Mouse (Mus musculus): ENCODE data around the gene Olfm2. TPM values are rescaled to one million over a fixed set of nuclear protein-coding genes. Genes with fewer than 3 reads are reported as not detected.

Olfm2 gene
- total RNA-seq, 2 experiments from 2014 or later = not detected

DNA sequence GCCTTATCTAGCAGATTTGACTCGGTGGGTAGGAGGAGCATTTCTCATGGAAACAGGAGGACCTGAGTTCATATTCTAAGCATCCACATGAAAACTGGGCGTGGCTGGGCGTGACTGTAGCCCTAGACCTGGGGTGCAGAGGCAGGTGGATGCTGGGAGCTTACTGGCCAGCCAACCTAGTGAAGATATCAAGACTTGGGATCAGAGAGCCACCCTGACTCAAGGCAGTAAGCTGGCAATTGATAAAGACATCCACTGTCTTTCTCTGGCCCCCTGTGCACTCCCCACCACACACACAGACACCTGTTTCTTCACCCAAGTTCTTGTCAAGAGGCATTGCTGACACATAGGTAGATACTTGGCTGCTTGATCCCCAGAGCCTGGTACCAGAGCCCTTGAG lies 2.4 kb upstream of the Olfm2 start:
- no peak for ATAC-seq (replicated peaks; ENCODE audit: low FRiP score, poor library complexity, severe bottlenecking)

DNA sequence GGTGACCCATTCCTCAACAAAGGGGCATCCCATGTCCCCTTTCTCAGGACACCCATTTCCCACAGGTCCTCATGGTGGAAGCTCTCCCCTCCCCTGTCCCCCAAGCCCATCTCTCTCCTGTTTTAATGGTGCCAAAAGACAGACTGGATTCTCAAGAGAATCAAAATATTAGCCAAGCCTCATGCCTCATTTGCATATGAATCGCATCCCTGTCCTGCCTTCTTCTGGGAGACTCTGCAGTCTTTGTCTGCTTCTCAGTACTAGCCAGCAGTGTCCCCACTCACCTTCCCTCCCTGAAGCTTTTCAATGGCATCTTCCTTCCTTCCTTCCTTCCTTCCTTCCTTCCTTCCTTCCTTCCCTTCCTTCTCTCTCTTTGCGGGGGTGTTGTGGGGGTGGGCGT lies 1.5 kb upstream of the Olfm2 start:
- no peak for ATAC-seq (replicated peaks; ENCODE audit: low FRiP score, poor library complexity, severe bottlenecking)

DNA sequence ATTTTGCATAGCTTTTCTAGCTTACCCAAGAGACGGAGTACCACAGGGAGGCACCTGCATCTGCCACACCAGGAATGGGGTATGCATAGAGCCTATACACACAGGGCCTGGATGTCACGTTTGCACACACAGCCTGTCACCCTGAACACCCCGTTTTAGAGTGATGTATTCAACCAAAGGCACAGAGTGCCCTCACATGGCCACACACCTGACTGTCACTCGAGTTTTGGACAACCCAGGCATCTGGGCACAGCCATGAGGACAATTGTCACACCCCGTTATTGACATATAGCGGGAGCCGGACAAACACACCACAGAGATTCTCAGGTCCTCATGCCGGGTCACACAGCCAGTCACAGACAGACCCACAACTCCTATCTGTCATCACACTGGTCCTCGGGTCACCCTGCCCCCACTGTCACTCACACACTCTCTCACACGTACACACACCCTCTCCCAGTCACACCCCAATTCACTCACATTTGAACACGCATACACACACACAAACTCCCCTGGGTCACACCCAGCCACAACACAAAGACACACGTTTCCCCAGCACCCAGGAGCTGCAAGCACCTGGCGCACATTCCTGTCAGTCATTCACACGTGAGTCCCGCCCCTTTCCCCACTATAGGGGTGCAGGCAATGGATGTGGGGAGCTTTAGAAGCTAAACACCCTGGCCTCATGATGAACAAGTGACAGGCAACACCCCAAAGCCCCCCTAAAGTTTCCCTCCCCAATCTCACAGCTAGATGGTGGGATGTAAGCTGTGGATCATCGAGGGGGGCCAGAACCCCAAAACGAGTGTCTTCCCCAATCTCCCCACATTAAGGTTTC lies 801 bp downstream of the Olfm2 start:
- ATAC-seq (replicated peaks; ENCODE audit: low FRiP score, poor library complexity, severe bottlenecking) = no peak

DNA sequence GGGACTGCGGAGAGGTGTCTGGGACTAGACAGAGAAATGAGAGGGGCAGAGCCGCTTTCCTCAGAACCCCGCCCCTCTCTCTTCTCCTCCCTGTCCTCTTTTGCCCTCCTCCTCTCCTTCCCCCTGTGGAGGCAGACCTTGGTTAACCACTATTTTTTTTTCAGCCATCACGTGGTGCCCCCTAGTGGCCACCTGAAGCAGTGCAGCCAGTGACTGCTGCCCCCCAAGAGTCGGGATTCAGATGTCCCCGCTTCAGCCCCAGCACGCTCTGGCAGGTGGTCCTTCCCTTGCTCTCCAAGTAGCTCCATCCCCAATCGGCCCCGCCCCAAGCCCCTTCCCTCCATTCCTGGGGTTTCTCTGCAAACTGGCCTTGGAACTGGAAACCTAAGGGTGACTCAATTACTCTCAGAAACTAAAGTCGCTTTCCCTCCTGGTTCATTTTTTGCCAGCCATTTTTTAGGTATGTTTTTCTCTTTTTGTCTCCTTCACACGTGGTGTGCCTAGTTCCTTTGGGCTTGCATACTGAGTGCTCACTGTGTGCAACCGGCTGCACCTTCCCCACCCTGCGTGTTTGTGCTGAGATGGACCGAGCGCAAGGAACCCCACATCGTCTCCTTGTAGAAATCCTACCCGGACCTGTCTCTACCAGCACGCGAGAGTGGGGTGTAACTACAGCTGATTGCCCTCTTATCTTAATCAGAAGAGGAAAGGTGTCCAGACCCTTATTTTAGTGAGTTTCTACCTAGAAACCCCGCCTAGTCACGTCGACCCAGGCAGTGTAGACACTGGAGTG lies 2.0 kb downstream of the Olfm2 start:
- 0 out of 2 replicates have a peak, but pooled peaks have one; percentile 27 for ATAC-seq (replicated peaks; ENCODE audit: low FRiP score, poor library complexity, severe bottlenecking)

DNA sequence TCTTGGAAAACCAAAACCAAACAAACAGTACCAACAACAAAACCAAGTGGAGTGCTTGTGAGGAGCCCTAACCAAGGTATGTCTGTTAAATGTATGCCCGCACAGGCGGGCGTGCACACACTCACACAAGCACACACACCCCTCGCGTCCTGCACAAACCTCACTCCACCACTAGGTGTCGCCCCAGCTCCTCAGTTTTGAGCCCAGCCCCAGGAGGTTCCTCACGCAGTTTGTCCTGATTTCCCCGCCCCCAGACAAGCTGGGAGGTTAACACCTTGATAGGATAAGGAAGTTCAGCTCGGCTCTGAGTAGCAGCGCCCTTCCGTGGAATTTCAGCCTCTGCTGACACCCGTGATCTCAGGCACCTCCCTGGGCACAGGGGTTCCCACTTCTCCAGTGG lies 5.7 kb downstream of the Olfm2 start:
- ATAC-seq (replicated peaks; ENCODE audit: low FRiP score, poor library complexity, severe bottlenecking) = peak; percentile 76

DNA sequence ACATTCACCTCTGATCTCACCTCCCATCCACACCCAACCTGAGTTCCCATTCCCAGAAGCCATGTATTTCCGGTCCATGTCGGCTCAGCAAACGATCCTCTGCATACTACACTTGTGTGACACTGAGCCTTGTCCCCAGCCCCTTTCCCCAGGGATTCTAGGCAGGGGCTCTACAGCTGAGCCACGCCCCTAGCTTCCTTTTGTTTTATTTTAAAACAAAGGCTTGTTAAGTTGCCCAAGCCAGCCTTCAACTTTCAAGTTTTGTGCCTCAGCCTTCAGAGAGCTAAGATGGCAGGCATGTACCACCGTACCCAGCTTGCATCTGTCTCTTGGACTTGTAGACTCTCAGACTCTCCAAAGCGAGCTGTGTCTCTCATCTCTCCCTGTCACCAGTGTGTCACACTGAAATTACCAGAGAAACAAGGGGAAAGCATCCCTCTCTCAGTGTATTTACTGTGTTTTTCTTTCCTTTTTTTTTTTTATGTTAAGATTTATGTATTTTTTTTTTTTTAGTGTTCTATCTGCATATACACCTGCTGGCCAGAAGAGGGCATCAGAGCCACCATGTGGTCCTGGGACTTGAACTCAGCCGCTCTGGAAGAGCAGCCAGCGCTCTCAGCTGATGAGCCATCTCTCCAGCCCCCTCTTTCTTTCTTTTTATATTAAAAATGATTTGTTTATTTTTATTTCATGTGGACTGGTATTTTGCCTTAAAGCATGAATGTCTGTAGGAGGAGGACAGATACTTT lies 7.7 kb downstream of the Olfm2 start:
- no peak for ATAC-seq (replicated peaks; ENCODE audit: low FRiP score, poor library complexity, severe bottlenecking)

DNA sequence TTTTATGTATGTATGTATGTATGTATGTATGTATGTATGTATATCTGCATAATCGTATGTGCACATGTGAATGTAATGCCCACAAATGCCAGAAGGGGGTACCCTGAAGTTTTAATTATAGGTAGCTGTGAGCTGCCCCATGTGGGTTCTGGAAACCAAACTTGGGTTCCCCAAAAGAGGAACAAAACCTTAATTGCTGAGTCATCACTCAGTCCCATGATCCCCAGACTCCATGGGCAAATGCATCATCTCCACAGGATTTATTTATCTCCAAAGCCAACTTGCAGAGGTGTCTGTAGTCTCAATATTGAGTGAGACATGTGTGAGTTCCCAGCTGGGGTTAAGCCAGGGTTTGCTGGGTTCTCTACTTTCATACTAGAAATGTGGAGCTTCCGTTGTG lies 8.9 kb downstream of the Olfm2 start:
- ATAC-seq (replicated peaks; ENCODE audit: low FRiP score, poor library complexity, severe bottlenecking) = no peak

DNA sequence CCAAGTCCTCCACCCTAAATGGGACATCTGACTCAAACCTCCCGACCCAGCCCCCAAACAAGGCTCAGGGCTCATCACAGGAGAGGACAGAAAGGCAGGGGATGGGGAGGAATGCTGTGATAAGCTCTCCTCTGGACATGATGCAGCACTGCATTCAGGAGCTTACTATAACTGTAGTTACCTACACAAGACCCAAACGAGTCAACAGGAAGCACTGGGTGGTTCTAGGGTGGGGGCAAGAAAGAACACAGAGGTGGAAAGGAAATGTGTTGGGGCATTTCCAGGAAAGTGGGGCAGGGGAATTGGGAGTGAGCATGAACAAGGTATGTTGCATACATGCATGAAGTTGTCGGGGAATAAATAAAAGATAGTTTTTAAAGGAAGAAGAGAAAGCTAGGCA lies 11.5 kb downstream of the Olfm2 start:
- ATAC-seq (replicated peaks; ENCODE audit: low FRiP score, poor library complexity, severe bottlenecking) = no peak

DNA sequence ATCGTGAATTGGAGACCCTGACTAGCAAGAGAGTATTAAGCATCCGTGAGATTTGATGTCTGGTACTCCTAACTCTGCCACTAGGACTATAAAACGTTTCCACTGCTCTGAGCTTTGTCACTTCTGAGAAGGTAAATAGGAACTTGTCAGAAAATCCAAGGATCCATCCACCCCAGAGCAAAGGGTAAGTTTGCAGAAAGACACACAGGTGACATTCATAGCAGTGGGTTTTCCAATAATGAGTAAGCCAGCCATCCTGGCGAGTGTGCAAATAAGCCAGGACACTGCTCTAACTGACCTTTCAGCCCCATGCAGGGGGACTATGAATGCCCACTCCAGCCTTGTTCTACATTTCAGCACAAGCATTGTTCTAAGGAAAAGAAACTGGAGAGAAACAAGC lies 14.4 kb downstream of the Olfm2 start:
- ATAC-seq (replicated peaks; ENCODE audit: low FRiP score, poor library complexity, severe bottlenecking) = no peak

DNA sequence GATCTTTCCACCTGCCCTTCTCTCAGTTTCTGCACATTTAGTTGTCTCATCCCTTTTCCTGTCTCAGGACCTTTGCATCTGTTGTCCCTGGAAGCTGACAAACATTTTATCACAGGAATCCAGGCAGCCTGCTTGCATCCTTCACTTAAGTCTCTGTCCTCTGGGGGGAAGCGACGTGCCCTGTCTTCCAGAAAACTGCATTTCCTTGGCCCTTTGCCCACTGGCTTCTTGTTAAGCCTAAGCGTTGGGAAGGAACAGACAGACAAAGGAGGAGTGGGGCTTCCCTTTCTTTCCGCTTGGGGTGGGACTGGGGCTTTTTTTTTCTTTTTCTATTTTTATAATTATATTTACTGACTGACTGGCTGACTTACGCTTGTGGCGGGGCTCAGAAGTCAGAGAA lies 16.7 kb downstream of the Olfm2 start:
- ATAC-seq (replicated peaks; ENCODE audit: low FRiP score, poor library complexity, severe bottlenecking) = no peak

DNA sequence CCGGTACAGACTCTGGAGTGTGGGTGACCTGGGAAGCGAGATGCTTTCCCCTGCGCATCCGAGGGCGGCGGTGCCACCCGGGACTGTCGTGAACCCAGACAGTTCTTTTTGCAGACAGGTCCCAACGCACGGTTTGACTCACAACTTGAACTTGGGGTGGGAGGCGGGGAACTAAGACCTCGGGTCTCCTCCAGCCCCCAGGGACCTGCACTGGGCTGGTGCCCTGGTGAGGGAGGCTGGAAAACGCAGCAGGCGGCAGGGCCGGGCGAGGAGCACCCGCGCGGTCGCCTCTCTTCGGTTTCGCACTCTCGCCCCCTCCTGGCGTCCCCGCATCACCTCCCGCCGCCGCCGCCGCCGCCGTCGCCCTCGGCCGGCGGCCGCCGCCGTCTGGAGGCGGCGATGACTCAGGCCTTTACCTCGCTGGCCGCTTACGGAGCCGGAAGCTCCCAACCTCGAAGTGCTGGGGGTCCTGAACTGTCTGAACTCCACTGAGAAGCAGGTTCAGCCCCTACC lies 18.5 kb downstream of the Olfm2 start:
- ATAC-seq (replicated peaks; ENCODE audit: low FRiP score, poor library complexity, severe bottlenecking) = no peak

DNA sequence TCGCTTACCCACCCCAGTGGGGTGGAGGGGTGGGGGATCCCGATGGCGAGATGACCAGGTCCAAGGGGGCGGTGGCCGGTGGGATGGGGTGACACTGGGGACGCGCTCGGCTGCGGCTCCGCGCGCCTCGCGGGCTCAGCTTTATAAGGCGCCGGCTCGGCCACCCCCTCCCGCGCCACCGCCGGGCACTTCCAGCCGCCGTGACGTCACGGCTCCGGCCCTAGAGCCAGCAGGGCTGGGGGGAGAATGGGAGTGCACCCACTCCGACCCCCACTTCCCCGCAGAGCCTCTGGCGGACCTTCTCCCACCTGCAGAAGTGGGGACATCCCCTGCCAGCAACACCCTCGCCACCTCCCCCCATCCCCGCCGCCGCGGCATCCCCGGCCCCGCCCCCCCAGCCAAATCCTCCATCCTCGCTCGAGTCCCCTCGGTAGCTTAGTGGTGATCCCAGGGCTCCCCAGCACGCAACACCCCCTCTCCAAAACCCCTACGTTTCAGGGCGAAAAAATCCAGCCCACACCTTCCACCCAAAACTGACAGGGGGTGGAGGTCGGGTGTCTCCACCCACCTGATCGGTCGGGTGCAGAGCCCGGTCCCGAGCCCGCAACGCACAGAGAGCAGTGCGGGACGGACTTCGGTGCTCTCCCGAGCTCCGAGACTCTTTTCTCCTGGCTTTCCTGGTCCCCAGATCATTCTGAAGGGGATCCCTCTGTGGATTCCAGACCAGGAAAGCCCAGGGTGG lies 19.1 kb downstream of the Olfm2 start:
- no peak for ATAC-seq (replicated peaks; ENCODE audit: low FRiP score, poor library complexity, severe bottlenecking)

DNA sequence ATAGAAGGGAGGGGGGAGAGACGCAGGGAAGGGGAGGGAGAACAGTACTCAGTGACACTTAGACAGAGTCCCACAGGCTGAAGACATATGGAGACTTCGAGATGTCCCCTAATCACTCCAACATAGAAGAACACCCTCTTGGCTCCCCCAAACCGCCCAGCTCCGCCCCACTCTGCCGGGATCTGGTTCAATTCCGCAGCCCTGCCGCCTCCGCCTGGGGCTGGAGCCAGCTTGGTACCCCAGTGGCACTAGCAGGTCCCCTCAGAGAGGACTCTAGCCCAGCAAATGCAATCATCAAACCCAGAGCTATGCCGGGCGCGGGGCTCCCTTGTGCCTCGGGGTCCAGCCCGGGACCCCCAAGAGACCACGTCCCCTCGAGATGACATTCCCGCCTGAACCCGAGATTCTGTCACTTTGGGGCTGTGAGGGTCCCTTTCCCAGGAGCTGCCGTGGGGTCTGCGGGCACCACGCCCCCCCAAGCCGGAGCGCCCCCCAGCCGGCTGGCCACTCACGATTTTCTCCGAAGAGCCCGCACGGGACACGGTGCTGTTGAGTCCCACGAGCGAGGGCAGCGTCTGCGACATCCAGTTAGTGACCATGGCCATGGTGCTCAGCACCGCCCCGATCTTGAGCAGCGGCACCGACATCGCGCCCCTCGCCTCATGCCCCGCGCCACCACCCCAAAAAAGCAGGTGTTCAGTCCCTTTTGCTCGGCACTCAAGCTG lies 19.9 kb downstream of the Olfm2 start:
- ATAC-seq (replicated peaks; ENCODE audit: low FRiP score, poor library complexity, severe bottlenecking) = no peak

DNA sequence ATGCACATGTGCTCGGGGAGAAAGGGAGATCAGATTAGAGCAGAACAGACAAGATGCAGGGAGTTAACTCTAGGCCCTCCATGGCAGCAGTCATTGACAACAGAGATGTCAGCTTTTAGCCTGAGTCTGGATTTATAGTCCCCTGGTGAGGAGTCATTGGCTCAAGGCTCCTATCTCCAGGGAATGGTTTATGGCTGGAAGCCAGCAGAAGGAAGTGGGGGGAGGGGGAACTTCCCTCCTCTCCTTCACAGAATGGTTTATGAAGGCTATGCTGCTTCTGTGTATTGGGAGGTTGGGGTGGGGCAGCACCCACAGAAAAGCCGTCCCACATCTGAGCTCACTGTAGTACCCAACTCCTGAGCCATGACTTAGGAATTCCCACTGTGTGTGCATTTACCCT lies 24.6 kb downstream of the Olfm2 start:
- ATAC-seq (replicated peaks; ENCODE audit: low FRiP score, poor library complexity, severe bottlenecking) = no peak

DNA sequence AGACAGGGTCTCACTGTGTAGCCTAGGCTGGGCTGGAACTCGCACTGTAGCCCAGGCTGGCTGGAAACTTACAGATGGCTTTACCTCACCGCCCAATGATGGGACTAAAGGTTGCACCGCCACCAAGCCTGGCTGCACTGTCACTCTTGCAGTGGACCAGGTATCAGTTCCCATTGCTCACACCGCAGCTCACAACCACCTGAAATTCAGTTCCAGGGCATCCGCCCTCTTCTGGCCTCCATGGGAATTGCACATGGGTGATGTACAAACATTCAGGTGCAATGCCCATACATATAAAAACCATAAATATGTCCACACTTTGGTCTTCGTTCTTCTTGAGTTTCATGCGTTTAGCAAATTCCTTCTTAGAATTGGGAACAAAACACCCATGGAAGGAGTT lies 30.8 kb downstream of the Olfm2 start:
- no peak for ATAC-seq (replicated peaks; ENCODE audit: low FRiP score, poor library complexity, severe bottlenecking)

DNA sequence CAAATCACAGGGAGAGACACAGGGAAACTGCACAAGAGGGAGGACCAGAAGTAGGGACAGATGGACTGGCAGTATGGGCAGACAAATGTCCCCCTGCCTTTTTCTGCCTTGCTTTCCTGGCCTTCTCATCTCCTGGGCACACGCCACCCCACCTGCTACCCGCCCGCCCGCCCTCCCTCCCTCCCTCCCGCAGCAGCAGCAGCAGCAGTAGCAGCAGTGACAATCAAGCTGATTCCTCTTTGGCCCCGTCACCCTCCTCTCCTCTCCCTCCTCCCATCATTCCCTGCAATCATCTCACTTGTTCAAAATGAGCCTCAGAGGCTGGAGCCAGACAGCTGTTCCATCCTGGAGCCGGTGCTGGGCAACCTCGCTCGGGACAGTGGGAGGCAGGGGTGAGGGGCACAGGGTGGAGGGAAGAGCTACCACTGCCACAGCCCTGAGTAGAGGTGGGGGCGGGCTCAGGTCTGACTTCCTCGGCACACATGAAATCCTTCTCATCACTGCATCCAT lies 32.6 kb downstream of the Olfm2 start:
- no peak for ATAC-seq (replicated peaks; ENCODE audit: low FRiP score, poor library complexity, severe bottlenecking)

DNA sequence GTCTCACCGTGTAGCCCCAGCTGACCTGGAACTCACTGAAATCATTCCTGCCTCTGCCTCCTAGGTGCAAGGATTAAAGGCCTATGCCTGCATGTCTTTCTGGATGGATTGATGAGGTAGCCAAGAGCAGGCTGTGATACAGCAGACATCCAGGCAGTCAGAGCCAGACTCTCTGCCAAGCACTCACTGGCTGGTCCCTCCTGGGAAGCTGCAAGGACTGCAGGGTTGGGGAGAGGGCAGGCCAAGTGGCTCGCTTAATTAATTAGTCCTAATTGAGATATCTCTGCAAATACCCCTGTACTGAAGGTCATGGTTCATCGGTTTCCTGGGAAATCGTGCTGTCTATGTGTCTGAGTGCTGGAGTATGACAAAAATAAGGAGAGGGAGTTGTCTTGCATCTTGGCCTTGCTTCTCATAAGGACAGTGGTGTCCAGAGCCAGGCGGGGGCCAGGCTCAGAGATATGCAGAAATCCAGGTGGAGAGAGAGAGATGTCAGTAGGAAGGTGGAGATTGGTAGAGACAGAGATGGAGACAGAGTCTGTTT lies 33.1 kb downstream of the Olfm2 start:
- no peak for ATAC-seq (replicated peaks; ENCODE audit: low FRiP score, poor library complexity, severe bottlenecking)

DNA sequence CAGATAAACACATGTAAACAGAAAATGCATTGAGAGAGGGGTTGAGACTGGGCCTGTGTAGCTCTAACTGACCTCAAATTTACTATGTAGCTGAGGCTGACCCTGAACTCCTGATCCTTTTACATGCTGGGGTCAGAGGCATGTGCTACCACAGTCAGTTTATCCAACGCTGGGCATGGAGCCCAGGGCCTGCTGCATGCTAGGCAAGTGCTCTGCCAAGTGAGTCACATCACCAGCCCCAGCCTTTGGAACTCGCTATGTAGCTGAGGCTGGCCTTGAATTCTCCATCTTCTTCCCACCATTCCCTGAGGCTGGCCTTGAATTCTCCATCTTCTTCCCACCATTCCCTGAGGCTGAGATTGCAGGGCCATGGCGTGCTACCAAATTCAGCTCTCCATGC lies 35.7 kb downstream of the Olfm2 start:
- ATAC-seq (replicated peaks; ENCODE audit: low FRiP score, poor library complexity, severe bottlenecking) = no peak

DNA sequence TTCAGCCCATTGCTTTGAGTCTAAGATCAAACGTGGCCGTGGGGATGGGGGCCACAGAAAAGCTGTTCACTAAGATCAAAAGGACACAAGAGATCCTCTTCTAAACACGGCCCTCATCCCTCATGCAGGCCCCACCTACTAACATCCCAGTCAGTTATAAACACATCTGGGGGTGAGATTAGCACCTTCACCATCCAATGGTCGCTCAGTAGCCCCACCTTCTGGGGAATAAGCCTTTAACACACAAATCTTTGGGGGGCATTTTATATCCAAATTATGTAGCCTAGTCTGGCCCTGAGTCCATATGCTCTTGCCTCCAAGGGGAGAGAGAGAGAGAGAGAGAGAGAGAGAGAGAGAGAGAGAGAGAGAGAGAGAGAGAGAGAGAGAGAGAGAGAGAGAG lies 40.2 kb downstream of the Olfm2 start:
- no peak for ATAC-seq (replicated peaks; ENCODE audit: low FRiP score, poor library complexity, severe bottlenecking)
